Mouse (Mus musculus) B cell, adult 62 days (primary cell): Measurements from ENCODE around the gene H2-M1. TPM values are rescaled to one million over a fixed set of nuclear protein-coding genes. Genes with fewer than 3 reads are reported as not detected.

Source experiments
- total RNA-seq: library from RNA; stranded (reverse); gene quantifications from 4 replicates; pipeline ENCODE4 v1.2.4, GENCODE M21; 2023

The H2-M1 gene
- total RNA-seq: not detected in 4 replicates

DNA sequence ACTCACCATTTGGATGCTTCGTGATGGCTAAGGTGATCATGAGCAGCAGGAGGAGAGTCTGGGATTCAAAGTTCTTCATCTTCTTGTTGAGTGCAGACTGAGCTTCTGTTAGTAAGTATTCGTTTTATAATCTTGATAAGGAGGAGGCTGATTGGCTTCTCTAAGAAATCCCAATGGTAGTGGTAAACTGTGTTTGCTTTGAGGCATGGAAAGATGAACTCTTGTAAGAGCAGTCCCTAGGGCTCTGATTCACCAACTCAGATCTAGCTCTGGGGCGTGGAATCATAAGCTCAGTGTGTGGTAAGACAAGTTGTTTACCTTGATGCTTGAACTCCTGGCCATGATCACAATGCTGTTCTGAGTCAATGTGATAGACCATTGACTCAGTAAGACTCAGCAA lies at the start of gene H2-M1:
TSS of gene H2-M1 (minus strand) at position 101 of the 400 bp plus-strand sequence.

DNA sequence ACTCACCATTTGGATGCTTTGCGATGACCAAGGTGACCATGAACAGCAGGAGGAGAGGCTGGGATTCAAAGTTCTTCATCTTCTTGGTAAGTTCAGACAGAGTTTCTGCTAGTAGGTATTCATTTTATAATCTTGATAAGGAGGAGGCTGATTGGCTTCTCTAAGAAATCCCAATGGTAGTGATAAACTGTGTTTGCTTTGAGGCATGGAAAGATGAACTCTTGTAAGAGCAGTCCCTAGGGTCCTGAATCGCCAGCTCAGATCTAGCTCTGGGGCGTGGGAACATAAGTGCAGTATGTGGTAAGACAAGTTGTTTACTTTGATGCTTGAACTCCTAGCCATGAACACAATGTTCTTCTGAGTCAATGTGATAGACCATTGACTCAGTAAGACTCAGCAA lies 29.5 kb downstream of the H2-M1 start, which contains the start of gene H2-M9:
TSS of gene H2-M9 (minus strand) at position 101 of the 400 bp plus-strand sequence.

Other genes starting within 250 kb of the H2-M1 start
- gene H2-M10.4, start 209.9 kb downstream of the H2-M1 start, total RNA-seq: not detected in 4 replicates
- gene H2-M11, start 125.1 kb downstream of the H2-M1 start, total RNA-seq: not detected in 4 replicates
- gene H2-M9, start 29.6 kb downstream of the H2-M1 start, total RNA-seq: not detected in 4 replicates
- gene H2-M10.5, start 100.7 kb upstream of the H2-M1 start, total RNA-seq: not detected in 4 replicates
- not detected in 4 replicates for gene H2-M10.6, start 140.0 kb upstream of the H2-M1 start, total RNA-seq
- gene Trim26, start 164.9 kb upstream of the H2-M1 start, total RNA-seq: 179 to 202 TPM (median 188 TPM) in 4 replicates
- gene Trim15, start 195.0 kb upstream of the H2-M1 start, total RNA-seq: not detected in 4 replicates
- gene Trim10, start 197.4 kb upstream of the H2-M1 start, total RNA-seq: 0.25 to 0.35 TPM in 2 of 4 replicates, not detected in the others
- gene Trim40, start 217.9 kb upstream of the H2-M1 start, total RNA-seq: not detected in 4 replicates
- gene Trim31, start 225.9 kb upstream of the H2-M1 start, total RNA-seq: not detected in 4 replicates